Mouse (Mus musculus) bone marrow macrophage, adult 2 months (primary cell): ENCODE measurements around the gene Ccr4.

Experiments used
- CTCF ChIP-seq: IDR thresholded peaks from 2 replicates; pipeline ENCODE4 v1.5.1; 2012; ENCODE audit warnings: low read depth, mild to moderate bottlenecking, low read length, moderate library complexity
- POLR2A ChIP-seq: IDR thresholded peaks from 2 replicates; pipeline ENCODE4 v1.6.1; 2012; ENCODE audit warnings: mild to moderate bottlenecking, low read depth, low read length, borderline replicate concordance

- TF ChIP-seq CTCF, result no peak
- no peak for TF ChIP-seq POLR2A
Observed at GRCm38 (mm10) chr9:114465442-114465841, 39.3 kb downstream of the Ccr4 start.
